Mouse (Mus musculus) right cerebral cortex, postnatal 4 days (tissue): Measurements from ENCODE around the gene Borcs7.

ENCODE experiments used
- DNase-seq: peaks from one replicate; pipeline ENCODE4 v3.0.0-alpha.2; 2022

Borcs7 gene

GRCm38 (mm10) chr19:46665474-46665873, 24.2 kb upstream of the Borcs7 start:
- DNase-seq, result no peak

- DNase-seq, result no peak
These were observed 22.4 kb upstream of the Borcs7 start for GRCm38 (mm10) chr19:46667300-46667699.

GRCm38 (mm10) chr19:46668263-46668662, 21.4 kb upstream of the Borcs7 start:
- DNase-seq, result no peak

- no peak for DNase-seq
These were observed 19.9 kb upstream of the Borcs7 start for GRCm38 (mm10) chr19:46669802-46670201.

- DNase-seq, result peak; percentile 58
These were observed 19.0 kb upstream of the Borcs7 start for GRCm38 (mm10) chr19:46670691-46671090.

- no peak for DNase-seq
These were observed 16.8 kb upstream of the Borcs7 start, which contains the start of gene Cyp17a1 for GRCm38 (mm10) chr19:46672766-46673418. Gene Cyp17a1 (minus strand): TSS chr19:46673172.

GRCm38 (mm10) chr19:46675641-46676040, 14.1 kb upstream of the Borcs7 start:
- DNase-seq, result no peak

GRCm38 (mm10) chr19:46679720-46680383, 9.9 kb upstream of the Borcs7 start:
- DNase-seq, result no peak

- DNase-seq, result no peak
These were observed 681 bp downstream of the Borcs7 start for GRCm38 (mm10) chr19:46690387-46690786.

GRCm38 (mm10) chr19:46691078-46691477, 1.4 kb downstream of the Borcs7 start:
- DNase-seq, result no peak

GRCm38 (mm10) chr19:46693146-46693545, 3.4 kb downstream of the Borcs7 start:
- DNase-seq, result no peak

GRCm38 (mm10) chr19:46696482-46696881, 6.8 kb downstream of the Borcs7 start:
- DNase-seq, result no peak

GRCm38 (mm10) chr19:46696943-46697342, 7.2 kb downstream of the Borcs7 start:
- DNase-seq, result no peak

- DNase-seq, result no peak
These were observed 8.3 kb downstream of the Borcs7 start for GRCm38 (mm10) chr19:46697840-46698517.

GRCm38 (mm10) chr19:46699011-46699481, 9.3 kb downstream of the Borcs7 start:
- no peak for DNase-seq

GRCm38 (mm10) chr19:46701156-46701555, 11.4 kb downstream of the Borcs7 start:
- no peak for DNase-seq

GRCm38 (mm10) chr19:46705779-46706495, 16.2 kb downstream of the Borcs7 start:
- DNase-seq, result no peak

GRCm38 (mm10) chr19:46706540-46707295, 17.0 kb downstream of the Borcs7 start:
- no peak for DNase-seq

- peak; percentile 60 for DNase-seq
These were observed 17.8 kb downstream of the Borcs7 start, which contains the start of gene As3mt for GRCm38 (mm10) chr19:46707296-46708151. Gene As3mt (plus strand): TSS chr19:46707458.

GRCm38 (mm10) chr19:46710614-46711013, 20.9 kb downstream of the Borcs7 start:
- no peak for DNase-seq

- no peak for DNase-seq
These were observed 24.5 kb downstream of the Borcs7 start for GRCm38 (mm10) chr19:46714234-46714633.
